Mouse (Mus musculus) adrenal gland, postnatal 14 days (tissue): ENCODE measurements at regions not wholly inside any gene's neighbourhood (a gene's known extent, or its start where the extent isn't known, plus 50 kb on each side); places are given as distances from the start of the nearest gene placed in this dataset.
A peak's percentile ranks its signal among the peaks of the same experiment; 100 is the strongest.

ENCODE experiments used
- DNase-seq: peaks from one replicate; pipeline ENCODE4 v3.0.0; 2021; ENCODE audit warnings: mixed read lengths

- no peak for DNase-seq
Observed at GRCm38 (mm10) chr6:31284390-31284789, 114.1 kb upstream of the Mkln1 start.

GRCm38 (mm10) chr6:31285064-31285463 lies 113.5 kb upstream of the Mkln1 start:
- DNase-seq = no peak

DNA sequence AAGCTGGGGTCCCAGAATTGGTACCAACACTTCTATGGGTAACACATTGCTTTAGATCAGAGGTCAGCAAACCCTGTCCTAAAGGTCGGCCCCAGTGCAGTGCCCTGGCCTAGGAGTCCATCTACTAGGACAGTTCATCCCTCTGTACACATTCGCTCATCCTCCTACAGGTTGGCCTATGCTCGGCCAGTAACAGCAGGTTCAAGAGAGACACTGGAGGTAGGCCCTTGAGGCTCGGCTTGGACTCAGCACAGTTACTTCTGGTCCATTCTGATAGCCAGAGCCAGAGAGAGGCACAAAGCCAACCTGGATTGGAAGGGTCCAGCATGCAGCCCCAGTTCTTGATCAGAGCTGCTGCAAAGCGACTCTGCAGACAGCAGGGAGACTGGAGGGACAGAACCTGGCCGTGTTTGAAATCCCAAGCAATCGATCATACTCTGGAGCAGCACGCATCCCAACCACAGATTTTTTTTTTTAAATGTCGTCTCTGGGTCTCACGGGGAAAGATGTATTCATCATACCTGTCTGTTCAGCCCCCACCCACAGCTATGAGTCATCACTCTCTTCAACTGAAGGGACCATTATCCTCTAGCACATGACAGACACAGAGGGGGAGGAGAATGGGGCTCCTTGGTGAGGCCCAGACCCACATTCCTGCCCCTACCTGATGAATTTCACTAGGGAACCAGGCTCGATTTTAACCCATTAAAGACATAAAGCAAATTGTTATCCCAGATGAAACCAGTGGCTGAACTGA lies 112.4 kb upstream of the Mkln1 start:
- DNase-seq = no peak

DNA sequence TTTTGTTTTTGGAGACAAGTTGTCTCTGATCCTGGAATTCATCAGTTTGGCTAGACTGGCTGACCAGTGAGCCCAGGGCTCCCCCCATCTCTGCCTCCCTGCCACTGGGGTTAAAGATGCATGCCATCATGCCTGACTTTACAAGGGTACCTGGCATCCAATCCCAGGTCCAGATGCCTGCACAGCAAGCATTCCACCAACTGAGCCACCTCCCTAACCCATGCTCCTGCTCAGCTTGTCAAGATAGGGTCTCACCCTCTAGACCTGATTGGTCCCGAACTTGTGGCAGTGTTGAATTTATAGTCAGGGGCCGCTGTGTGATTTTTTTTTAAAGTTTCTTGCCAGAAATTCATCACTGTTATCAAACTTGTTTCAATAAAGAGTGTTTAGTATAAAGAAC lies 111.4 kb upstream of the Mkln1 start:
- DNase-seq = no peak

DNA sequence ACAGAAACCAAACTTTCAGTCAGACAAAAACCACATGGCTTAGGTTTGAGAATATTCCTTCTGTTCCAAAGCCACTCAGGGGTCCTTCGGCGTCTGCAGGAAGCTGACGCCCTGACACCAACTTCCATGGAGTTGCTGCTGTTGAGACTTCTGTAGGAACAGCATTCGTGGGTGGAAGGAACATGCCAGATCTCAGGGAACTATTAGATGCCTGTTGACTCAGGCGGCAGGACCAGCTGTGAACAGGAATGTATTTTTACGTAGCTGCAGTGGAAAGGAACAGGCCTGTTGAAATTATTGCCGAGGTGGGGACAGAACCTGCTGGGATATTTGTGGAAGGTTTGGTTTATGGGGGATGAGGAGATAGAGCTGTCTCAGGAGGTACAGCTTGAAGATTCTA lies 110.8 kb upstream of the Mkln1 start:
- no peak for DNase-seq

DNA sequence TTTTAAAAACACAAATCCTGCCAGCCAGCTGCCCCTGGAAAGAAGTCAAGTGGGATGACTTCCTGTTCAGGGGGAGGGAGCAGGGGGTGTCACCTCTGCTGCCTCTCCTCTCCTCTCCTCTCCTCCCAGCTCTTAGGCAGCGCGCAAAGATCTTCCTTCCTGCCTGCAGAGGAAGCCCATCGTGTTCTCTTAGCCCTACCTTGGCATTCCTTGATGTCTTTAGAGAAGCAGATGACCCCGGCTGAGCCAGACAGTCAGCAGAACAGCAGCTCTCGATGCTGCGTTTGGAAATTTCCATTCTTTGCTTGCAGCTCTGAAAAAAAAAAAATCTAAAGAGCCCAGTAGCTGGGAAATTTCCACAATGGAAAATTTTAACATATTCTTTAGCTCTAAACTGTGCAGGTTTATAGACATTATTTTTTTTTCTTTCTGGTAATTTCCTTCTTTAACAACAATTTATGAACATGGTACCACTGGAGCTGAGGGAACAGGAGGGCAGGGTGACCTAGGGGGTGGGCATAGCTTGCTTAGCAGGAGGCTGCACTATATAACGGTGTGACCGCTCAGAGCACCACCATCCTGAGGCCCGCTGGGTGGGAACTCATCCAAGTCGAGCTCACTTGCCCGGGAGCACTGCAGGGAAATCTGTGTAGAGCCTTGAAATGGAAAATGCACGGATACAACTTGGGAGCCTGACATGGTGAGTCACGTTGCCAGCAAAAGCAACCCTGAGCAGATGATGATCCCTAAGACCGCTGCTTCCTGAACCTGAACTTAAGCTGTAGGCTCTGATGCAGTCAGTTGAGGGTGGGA lies 109.9 kb upstream of the Mkln1 start:
- DNase-seq = peak; percentile 74

DNA sequence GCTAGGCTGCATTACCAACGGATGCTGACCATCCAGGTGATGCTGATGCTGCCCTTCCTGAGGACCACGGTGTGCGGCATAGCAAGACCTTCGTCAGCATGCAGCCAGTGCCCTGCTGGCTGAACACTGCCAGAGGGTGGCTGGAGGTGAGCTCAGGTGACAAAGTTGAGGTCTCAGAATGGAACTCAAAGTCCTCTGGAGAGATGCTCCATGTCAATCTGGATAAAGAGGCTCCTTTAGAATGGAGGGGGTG lies 109.4 kb upstream of the Mkln1 start:
- DNase-seq = no peak

DNA sequence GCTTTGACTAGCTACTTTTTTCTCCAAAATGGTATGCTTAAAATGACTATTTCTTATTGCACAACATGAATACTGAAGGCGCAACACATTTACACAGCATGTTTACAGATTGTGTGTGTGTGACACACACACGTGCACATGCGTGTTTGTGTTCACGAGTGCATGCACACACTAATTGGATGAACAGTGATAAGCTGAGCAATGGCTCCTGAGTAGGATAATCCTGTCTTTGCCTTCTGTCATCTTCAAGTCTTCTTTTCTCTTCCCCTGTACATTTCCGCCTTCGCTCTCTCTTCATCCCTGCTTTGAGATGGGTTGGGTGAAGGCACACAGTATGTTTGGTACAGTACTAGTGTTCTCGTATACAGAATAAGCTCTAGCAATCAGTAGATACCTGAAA lies 106.5 kb upstream of the Mkln1 start:
- no peak for DNase-seq

- DNase-seq = no peak
Observed at GRCm38 (mm10) chr6:31293008-31293407, 105.5 kb upstream of the Mkln1 start.

- DNase-seq = no peak
Observed at GRCm38 (mm10) chr6:31299395-31299794, 99.1 kb upstream of the Mkln1 start.

- no peak for DNase-seq
Observed at GRCm38 (mm10) chr6:31305736-31306135, 92.8 kb upstream of the Mkln1 start.

GRCm38 (mm10) chr6:31307047-31307633 lies 91.4 kb upstream of the Mkln1 start:
- no peak for DNase-seq

- DNase-seq = no peak
Observed at GRCm38 (mm10) chr6:31307899-31308298, 90.6 kb upstream of the Mkln1 start.

- no peak for DNase-seq
Observed at GRCm38 (mm10) chr6:31310660-31311059, 87.9 kb upstream of the Mkln1 start.

DNA sequence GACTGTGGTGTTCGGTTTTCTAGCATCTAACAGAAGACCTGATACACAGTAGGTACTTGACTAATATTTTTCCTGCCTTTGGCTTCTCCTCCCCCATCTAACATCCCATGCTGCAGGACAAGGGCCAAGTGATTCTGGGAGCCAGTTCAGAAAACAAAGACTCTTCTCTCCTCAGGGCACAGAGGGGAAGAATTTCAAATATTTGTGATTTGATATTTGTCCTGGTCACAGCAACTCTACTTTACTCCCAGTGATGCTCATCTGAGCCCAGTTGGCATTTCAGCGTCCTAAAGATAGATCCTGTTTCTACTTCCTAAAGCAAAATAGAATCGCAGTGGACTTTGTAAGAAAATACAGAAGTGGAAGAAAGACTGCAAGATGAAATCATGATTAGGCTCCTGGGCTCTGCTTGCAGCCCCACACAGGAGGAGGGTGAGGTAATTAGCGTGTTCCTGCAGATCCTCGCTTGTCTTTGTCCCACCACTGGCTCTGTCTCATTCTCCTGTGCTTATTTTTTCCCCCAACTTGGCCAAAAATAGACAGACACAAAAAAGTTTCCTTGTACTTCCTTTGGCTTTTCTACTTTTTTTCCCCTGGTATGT lies 84.6 kb upstream of the Mkln1 start:
- DNase-seq = no peak

GRCm38 (mm10) chr6:31317741-31318225 lies 80.8 kb upstream of the Mkln1 start:
- DNase-seq = peak; percentile 45

GRCm38 (mm10) chr6:31318506-31318905 lies 80.0 kb upstream of the Mkln1 start:
- DNase-seq = peak; percentile 85

GRCm38 (mm10) chr6:31319431-31319830 lies 79.1 kb upstream of the Mkln1 start:
- DNase-seq = no peak

- no peak for DNase-seq
Observed at GRCm38 (mm10) chr6:31320141-31320830, 78.2 kb upstream of the Mkln1 start.

DNA sequence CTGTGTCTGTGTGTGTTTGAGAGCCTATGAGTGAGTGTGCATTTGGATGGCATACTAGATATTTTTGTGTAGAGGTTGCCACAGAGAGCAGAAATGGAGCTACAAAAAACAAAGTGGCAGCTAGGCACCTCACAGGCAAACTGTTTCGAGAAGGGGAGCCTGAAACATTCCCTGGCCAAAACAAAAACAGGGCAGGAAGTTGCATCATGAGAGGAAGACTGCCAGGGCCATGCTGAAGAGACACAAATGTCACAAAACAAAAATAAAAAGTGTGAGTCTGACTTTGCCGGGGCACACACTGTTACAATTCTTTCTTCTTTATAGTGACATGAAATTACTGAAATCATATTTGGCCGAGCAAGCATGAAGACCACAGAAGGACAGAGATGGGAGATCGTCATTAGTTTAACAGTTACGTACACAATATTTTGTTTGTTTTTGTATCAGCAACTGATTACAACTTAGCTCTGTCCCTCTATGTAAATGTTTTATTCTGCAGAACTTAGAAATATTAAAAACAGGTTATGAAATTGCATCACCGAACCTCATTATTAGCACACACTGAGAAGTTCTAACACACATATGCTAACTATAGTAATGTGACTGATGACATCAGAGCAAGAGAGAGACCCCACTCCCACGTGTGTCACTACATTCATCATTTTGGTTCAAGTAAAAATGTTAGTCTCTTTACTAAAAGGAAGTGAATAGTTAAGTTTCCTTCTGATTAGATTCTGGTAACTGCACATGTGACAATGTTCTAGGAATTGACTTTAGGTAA lies 77.3 kb upstream of the Mkln1 start:
- DNase-seq = peak; percentile 39

- no peak for DNase-seq
Observed at GRCm38 (mm10) chr6:31321902-31322301, 76.6 kb upstream of the Mkln1 start.
